Mouse (Mus musculus): Measurements from ENCODE around the gene 1700014D04Rik. TPM values are rescaled to one million over a fixed set of nuclear protein-coding genes. Genes with fewer than 3 reads are reported as not detected.

Gene 1700014D04Rik
- polyA plus RNA-seq, 1 experiment from 2014 or later: not detected

DNA sequence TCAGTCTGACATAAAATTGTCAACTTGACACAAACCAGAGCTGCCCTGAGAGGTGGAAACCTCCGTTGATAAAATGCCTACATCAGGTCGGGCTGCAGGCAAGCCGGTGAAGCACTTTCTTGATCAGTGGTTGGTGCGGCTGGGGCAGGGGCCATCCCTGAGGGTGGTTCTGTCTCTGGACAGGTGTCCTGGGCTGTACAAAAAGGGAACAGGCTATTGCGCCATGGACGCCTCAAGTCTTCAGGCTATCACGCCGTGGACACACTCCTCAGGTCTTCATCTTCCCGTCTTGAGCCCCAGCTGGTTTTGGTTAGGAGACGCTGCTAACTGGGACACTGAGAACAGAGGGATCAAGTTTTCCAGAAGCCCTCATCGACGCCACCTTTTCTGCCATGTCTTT is 3.8 kb upstream of the 1700014D04Rik start:
- 55% methylated on average over 12 of the region's 12 CpGs for WGBS
- no peak overlapping the region for H3K27ac ChIP-seq (replicated peaks; ENCODE audit: low read depth, low read length)
- no peaks in the 10 kb centered on the region for H3K9me3 ChIP-seq (replicated peaks; ENCODE audit: control insufficient read depth, low read length)
- H3K36me3 ChIP-seq (replicated peaks; ENCODE audit: control insufficient read depth, insufficient read depth, low read depth, low read length): no peaks in the 10 kb centered on the region
- no peak overlapping the region for H3K4me3 ChIP-seq (ENCODE audit: low read depth, low read length)
- H3K4me2 ChIP-seq (ENCODE audit: low read depth, low read length): no peak overlapping the region
- ATAC-seq (replicated peaks; ENCODE audit: insufficient number of reproducible peaks, low FRiP score, low TSS enrichment, low read depth) (no peak), DNase-seq (ENCODE audit: low spot score) (no peak)
- H3K27me3 ChIP-seq (ENCODE audit: control insufficient read depth, insufficient read depth, low read length): no peaks in the 10 kb centered on the region
- no peaks in the 10 kb centered on the region for H3K4me1 ChIP-seq (ENCODE audit: control insufficient read depth, insufficient read depth, low read length)
- no peak overlapping the region for H3K9ac ChIP-seq (replicated peaks; ENCODE audit: low read length)

DNA sequence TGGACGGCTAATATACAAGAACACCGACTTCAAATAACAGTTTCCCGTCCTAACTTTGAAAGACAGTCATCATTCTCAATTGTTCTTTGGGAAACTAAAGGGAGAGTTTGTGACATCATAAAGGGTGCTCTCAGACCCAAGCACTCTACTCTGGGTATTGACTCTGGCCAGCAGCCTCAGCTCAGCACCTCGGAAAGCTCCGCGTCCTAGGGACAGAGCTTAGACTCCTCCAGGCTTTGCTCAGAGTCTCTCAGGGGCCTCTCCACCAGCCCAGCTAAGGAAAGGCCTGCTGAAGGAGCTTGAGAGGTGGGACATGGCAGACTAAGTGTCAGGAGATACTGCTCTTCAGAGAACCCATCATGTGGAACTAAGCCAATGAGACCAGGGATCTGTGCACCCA is 388 bp downstream of the 1700014D04Rik start:
- 74% methylated on average over 5 of the region's 6 CpGs for WGBS

DNA sequence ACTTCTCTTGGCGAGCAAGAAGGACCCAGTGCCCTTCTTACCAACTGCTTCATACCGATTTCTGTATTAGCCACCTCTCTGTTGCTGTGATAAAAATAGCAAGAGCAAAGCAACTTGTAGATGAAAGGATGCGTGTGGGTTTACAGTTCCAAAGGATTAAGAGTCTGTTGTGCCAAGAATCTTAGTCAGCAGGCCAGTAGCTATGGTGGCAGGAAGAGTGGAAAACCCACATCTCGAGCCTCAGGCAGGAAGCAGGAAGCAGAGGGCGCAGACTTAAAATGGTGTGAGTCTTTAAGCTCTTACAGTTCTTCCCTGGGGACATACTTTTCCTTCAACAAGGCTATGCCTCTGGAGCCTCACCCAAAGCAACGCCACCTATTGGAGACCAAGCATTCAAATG is 1.1 kb downstream of the 1700014D04Rik start:
- Histone ChIP-seq H3K4me1 (ENCODE audit: control insufficient read depth, insufficient read depth, low read length) (no peaks in the 10 kb centered on the region), H3K27me3 (ENCODE audit: control insufficient read depth, insufficient read depth, low read length) (no peaks in the 10 kb centered on the region), H3K27ac (replicated peaks; ENCODE audit: low read depth, low read length) (no peak overlapping the region), H3K9ac (replicated peaks; ENCODE audit: low read length) (no peak overlapping the region), H3K36me3 (replicated peaks; ENCODE audit: control insufficient read depth, insufficient read depth, low read depth, low read length) (no peaks in the 10 kb centered on the region), H3K4me3 (ENCODE audit: low read depth, low read length) (no peak overlapping the region), H3K4me2 (ENCODE audit: low read depth, low read length) (no peak overlapping the region), H3K9me3 (replicated peaks; ENCODE audit: control insufficient read depth, low read length) (no peaks in the 10 kb centered on the region)
- 86% methylated on average over 6 of the region's 6 CpGs for WGBS
- DNase-seq (ENCODE audit: low spot score) (no peak), ATAC-seq (replicated peaks; ENCODE audit: insufficient number of reproducible peaks, low FRiP score, low TSS enrichment, low read depth) (no peak)

More for the DNA sequence above, 388 bp downstream of the 1700014D04Rik start:
- H3K27ac ChIP-seq (replicated peaks; ENCODE audit: low read depth, low read length): no peak overlapping the region
- no peaks in the 10 kb centered on the region for H3K9me3 ChIP-seq (replicated peaks; ENCODE audit: control insufficient read depth, low read length)
- DNase-seq (ENCODE audit: low spot score): no peak
- no peak overlapping the region for H3K9ac ChIP-seq (replicated peaks; ENCODE audit: low read length)
- H3K27me3 ChIP-seq (ENCODE audit: control insufficient read depth, insufficient read depth, low read length): no peaks in the 10 kb centered on the region
- no peak for ATAC-seq (replicated peaks; ENCODE audit: insufficient number of reproducible peaks, low FRiP score, low TSS enrichment, low read depth)
- no peaks in the 10 kb centered on the region for H3K36me3 ChIP-seq (replicated peaks; ENCODE audit: control insufficient read depth, insufficient read depth, low read depth, low read length)
- no peaks in the 10 kb centered on the region for H3K4me1 ChIP-seq (ENCODE audit: control insufficient read depth, insufficient read depth, low read length)
- H3K4me2 ChIP-seq (ENCODE audit: low read depth, low read length): no peak overlapping the region
- H3K4me3 ChIP-seq (ENCODE audit: low read depth, low read length): no peak overlapping the region

DNA sequence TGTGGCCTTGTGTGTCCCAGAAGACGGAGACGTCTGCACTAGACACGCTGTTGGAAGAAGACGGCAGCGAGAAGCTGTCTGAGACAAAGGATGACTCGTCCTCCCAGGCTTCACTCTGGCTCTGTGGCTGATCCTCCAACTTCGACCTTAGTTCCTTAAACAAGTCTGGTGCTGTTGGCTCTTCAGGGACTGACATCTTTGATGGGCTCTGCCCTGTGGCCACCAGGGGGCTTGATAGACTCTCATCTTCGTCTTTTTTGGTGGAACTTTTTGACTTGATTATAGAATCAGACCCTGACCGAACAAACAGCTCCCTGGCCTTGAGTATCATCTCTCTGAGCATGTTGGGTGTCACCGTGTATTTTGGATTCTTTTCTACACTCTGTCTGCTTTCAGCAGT is 4.9 kb downstream of the 1700014D04Rik start:
- 77% methylated on average over 10 of the region's 10 CpGs for WGBS

DNA sequence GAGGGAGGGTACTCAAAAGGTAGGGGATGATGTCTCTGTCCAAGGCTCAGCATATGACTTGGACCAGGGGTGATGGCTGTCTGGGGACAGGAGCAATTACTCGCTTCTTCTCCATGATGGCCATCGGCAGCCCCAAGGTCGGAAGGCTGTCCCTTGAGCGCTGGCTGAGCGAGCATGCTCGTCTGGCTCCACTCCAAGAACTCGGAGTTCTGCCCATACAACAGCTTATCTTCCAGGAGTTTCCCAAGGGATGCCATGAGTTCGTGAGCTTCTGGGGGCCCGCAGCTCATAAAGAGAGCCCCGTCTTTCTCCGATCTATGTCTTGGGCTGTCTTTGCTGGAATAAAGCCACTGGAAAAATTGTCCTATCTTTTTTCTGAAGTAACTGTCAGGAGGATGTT is 5.5 kb downstream of the 1700014D04Rik start:
- Histone ChIP-seq H3K27ac (replicated peaks; ENCODE audit: low read depth, low read length) (no peak overlapping the region), H3K4me3 (ENCODE audit: low read depth, low read length) (no peak overlapping the region), H3K4me1 (ENCODE audit: control insufficient read depth, insufficient read depth, low read length) (no peaks in the 10 kb centered on the region), H3K27me3 (ENCODE audit: control insufficient read depth, insufficient read depth, low read length) (no peaks in the 10 kb centered on the region), H3K4me2 (ENCODE audit: low read depth, low read length) (no peak overlapping the region), H3K9ac (replicated peaks; ENCODE audit: low read length) (no peak overlapping the region), H3K36me3 (replicated peaks; ENCODE audit: control insufficient read depth, insufficient read depth, low read depth, low read length) (no peaks in the 10 kb centered on the region), H3K9me3 (replicated peaks; ENCODE audit: control insufficient read depth, low read length) (no peaks in the 10 kb centered on the region)
- WGBS: 88% methylated on average over 11 of the region's 11 CpGs
- no peak for DNase-seq (ENCODE audit: low spot score)
- no peak for ATAC-seq (replicated peaks; ENCODE audit: insufficient number of reproducible peaks, low FRiP score, low TSS enrichment, low read depth)

More for the DNA sequence above, 4.9 kb downstream of the 1700014D04Rik start:
- H3K27ac ChIP-seq (replicated peaks; ENCODE audit: low read depth, low read length): no peak overlapping the region
- ATAC-seq (replicated peaks; ENCODE audit: insufficient number of reproducible peaks, low FRiP score, low TSS enrichment, low read depth) (no peak), DNase-seq (ENCODE audit: low spot score) (no peak)
- H3K9me3 ChIP-seq (replicated peaks; ENCODE audit: control insufficient read depth, low read length): no peaks in the 10 kb centered on the region
- H3K4me1 ChIP-seq (ENCODE audit: control insufficient read depth, insufficient read depth, low read length): no peaks in the 10 kb centered on the region
- no peaks in the 10 kb centered on the region for H3K27me3 ChIP-seq (ENCODE audit: control insufficient read depth, insufficient read depth, low read length)
- no peak overlapping the region for H3K4me2 ChIP-seq (ENCODE audit: low read depth, low read length)
- H3K4me3 ChIP-seq (ENCODE audit: low read depth, low read length): no peak overlapping the region
- no peak overlapping the region for H3K9ac ChIP-seq (replicated peaks; ENCODE audit: low read length)
- H3K36me3 ChIP-seq (replicated peaks; ENCODE audit: control insufficient read depth, insufficient read depth, low read depth, low read length): no peaks in the 10 kb centered on the region

DNA sequence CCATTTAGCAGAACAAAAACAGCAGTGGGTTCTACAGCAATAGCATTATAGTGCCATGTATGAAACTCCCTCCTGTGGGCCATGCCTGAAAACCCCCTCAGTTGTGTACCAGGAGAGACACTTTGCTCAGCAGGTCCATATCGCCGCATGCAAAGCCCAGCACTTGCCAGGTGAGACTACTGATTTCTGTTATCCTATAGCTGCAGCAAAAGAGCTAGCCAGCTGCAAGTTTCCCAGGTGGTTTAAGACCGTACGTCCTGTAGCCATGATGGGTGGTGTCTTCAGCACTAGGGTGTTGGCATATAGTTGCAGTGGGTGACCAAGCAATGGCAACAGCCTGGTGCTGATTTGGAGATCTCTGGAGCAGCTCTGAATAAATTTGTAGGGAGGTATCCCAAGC is 7.2 kb downstream of the 1700014D04Rik start:
- Histone ChIP-seq H3K27me3 (ENCODE audit: control insufficient read depth, insufficient read depth, low read length) (no peaks in the 10 kb centered on the region), H3K4me1 (ENCODE audit: control insufficient read depth, insufficient read depth, low read length) (no peaks in the 10 kb centered on the region), H3K27ac (replicated peaks; ENCODE audit: low read depth, low read length) (no peak overlapping the region), H3K36me3 (replicated peaks; ENCODE audit: control insufficient read depth, insufficient read depth, low read depth, low read length) (no peaks in the 10 kb centered on the region), H3K4me2 (ENCODE audit: low read depth, low read length) (no peak overlapping the region), H3K9ac (replicated peaks; ENCODE audit: low read length) (no peak overlapping the region), H3K9me3 (replicated peaks; ENCODE audit: control insufficient read depth, low read length) (no peaks in the 10 kb centered on the region), H3K4me3 (ENCODE audit: low read depth, low read length) (no peak overlapping the region)
- ATAC-seq (replicated peaks; ENCODE audit: insufficient number of reproducible peaks, low FRiP score, low TSS enrichment, low read depth) (no peak), DNase-seq (ENCODE audit: low spot score) (no peak)
- WGBS: 90% methylated on average over 4 of the region's 4 CpGs

DNA sequence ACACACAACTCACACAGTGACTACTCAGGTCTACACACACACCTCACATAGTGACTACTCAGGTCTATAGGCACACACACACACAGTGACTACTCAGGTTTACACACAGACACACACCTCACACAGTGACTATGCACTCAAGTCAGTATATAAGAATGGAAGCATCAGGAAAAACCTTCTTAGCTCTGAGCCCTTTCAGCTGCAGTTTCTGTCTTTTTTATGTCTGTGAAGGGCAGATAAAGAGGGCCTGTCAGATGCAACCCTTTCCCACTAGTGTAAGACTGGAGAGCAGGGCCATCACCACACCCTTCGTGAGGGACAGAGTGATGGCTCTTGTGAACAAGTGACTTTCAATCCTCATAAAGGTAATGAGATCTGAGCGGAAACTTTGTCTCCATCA is 8.1 kb downstream of the 1700014D04Rik start:
- H3K4me2 ChIP-seq (ENCODE audit: low read depth, low read length): no peak overlapping the region
- H3K9ac ChIP-seq (replicated peaks; ENCODE audit: low read length): no peak overlapping the region
- ATAC-seq (replicated peaks; ENCODE audit: insufficient number of reproducible peaks, low FRiP score, low TSS enrichment, low read depth): no peak
- H3K27me3 ChIP-seq (ENCODE audit: control insufficient read depth, insufficient read depth, low read length): no peaks in the 10 kb centered on the region
- no peak overlapping the region for H3K27ac ChIP-seq (replicated peaks; ENCODE audit: low read depth, low read length)
- 82% methylated on average over 2 of the region's 2 CpGs for WGBS
- H3K9me3 ChIP-seq (replicated peaks; ENCODE audit: control insufficient read depth, low read length): no peaks in the 10 kb centered on the region
- no peaks in the 10 kb centered on the region for H3K36me3 ChIP-seq (replicated peaks; ENCODE audit: control insufficient read depth, insufficient read depth, low read depth, low read length)
- H3K4me1 ChIP-seq (ENCODE audit: control insufficient read depth, insufficient read depth, low read length): no peaks in the 10 kb centered on the region
- no peak for DNase-seq (ENCODE audit: low spot score)
- no peak overlapping the region for H3K4me3 ChIP-seq (ENCODE audit: low read depth, low read length)

DNA sequence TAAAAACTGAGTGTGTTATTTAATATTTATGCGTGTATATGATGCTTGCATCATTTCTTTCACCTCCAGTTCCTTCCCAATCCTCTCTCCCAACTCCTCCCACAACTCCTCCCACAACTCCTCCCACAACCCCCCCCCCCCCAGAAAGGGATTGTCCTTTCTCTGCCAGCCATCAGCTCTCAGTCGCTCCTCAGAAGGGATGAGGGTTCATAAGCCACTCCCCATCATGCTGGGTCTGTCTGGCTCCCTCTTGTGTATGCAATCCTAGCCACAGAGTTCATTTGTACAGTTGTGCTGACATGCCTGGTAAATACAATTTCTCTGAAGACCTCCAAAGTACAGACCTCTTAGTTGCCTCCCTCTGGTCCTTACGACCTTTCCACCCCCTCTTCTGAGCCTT is 11.4 kb downstream of the 1700014D04Rik start:
- H3K4me2 ChIP-seq (ENCODE audit: low read depth, low read length): no peak overlapping the region
- no peak overlapping the region for H3K4me3 ChIP-seq (ENCODE audit: low read depth, low read length)
- no peak overlapping the region for H3K27ac ChIP-seq (replicated peaks; ENCODE audit: low read depth, low read length)
- DNase-seq (ENCODE audit: low spot score) (peak; percentile 41), ATAC-seq (replicated peaks; ENCODE audit: insufficient number of reproducible peaks, low FRiP score, low TSS enrichment, low read depth) (no peak)
- H3K27me3 ChIP-seq (ENCODE audit: control insufficient read depth, insufficient read depth, low read length): no peaks in the 10 kb centered on the region
- no peaks in the 10 kb centered on the region for H3K36me3 ChIP-seq (replicated peaks; ENCODE audit: control insufficient read depth, insufficient read depth, low read depth, low read length)
- H3K4me1 ChIP-seq (ENCODE audit: control insufficient read depth, insufficient read depth, low read length): no peaks in the 10 kb centered on the region
- H3K9ac ChIP-seq (replicated peaks; ENCODE audit: low read length): no peak overlapping the region
- H3K9me3 ChIP-seq (replicated peaks; ENCODE audit: control insufficient read depth, low read length): no peaks in the 10 kb centered on the region
- 36% methylated on average over 3 of the region's 3 CpGs for WGBS

All from embryonic facial prominence, embryonic 11.5 days (tissue).